Mouse (Mus musculus) kidney, embryonic 14.5 days (tissue): Measurements from ENCODE around the gene Nampt. TPM values are rescaled to one million over a fixed set of nuclear protein-coding genes. Genes with fewer than 3 reads are reported as not detected.
"Not testable (repeated sequence)": the region's sequence is repeated elsewhere in the genome, so short reads cannot be mapped to it uniquely, and the experiment has no call there.

Experiments
- ATAC-seq: fragments of 200-750 bp; cut with Nextera tagmentation; 2 replicates; pipeline ENCODE4 v1.8.0; 2017; ENCODE audit warnings: moderate number of reproducible peaks, mild to moderate bottlenecking, moderate TSS enrichment, moderate library complexity; ENCODE audit not compliant: low FRiP score, low TSS enrichment
- H3K27ac ChIP-seq: fragments of 300-500 bp; sonication (generic); 2 replicates; pipeline ENCODE4 v1.5.1; 2014; ENCODE audit warnings: low read depth, mild to moderate bottlenecking, low read length, moderate library complexity, mixed read lengths
- H3K27me3 ChIP-seq: fragments of 300-500 bp; sonication (generic); 2 replicates; pipeline ENCODE4 v1.6.1; 2014; ENCODE audit warnings: mild to moderate bottlenecking, low read length; ENCODE audit not compliant: control insufficient read depth, insufficient read depth
- H3K36me3 ChIP-seq: fragments of 300-500 bp; sonication (generic); 2 replicates; pipeline ENCODE4 v1.6.1; 2014; ENCODE audit warnings: low read length, mixed read lengths; ENCODE audit not compliant: control insufficient read depth, insufficient read depth
- H3K4me1 ChIP-seq: fragments of 300-500 bp; sonication (generic); 2 replicates; pipeline ENCODE4 v1.6.1; 2014; ENCODE audit warnings: low read length, mixed read lengths; ENCODE audit not compliant: control insufficient read depth, insufficient read depth
- H3K4me2 ChIP-seq: fragments of 300-500 bp; sonication (generic); replicated peaks from 2 replicates; pipeline ENCODE4 v1.6.1; 2014; ENCODE audit warnings: low read depth, mild to moderate bottlenecking, low read length
- H3K4me3 ChIP-seq: fragments of 300-500 bp; sonication (generic); 2 replicates; pipeline ENCODE4 v1.5.1; 2014; ENCODE audit warnings: mild to moderate bottlenecking, low read length
- H3K9ac ChIP-seq: fragments of 300-500 bp; sonication (generic); 2 replicates; pipeline ENCODE4 v1.6.1; 2014; ENCODE audit warnings: low read depth, mild to moderate bottlenecking, low read length, moderate library complexity
- H3K9me3 ChIP-seq: fragments of 300-500 bp; sonication (generic); 2 replicates; pipeline ENCODE4 v1.6.1; 2016; ENCODE audit warnings: low read length; ENCODE audit not compliant: control insufficient read depth
- WGBS: fragments of 180-500 bp; shearing (Covaris S2); extraction: QIAGEN DNeasy Blood & Tissue Kit; methylation state at CpG from one replicate; pipeline ENCODE4 v1.1.7; 2014; 5-methylcytosine and 5-hydroxymethylcytosine counted together
- polyA plus RNA-seq: library from polyadenylated mRNA; unstranded; fragments of >200 nt; fragmentation: Nextera tagmentation; extraction: Ambion mirVana; gene quantifications from 2 replicates; pipeline ENCODE4 v1.2.1, GENCODE M21; 2014

The Nampt gene
- polyA plus RNA-seq, 1 experiment from 2014 or later, result 30.9 TPM

- Histone ChIP-seq H3K4me1 (0 out of 2 replicates have a peak, but pooled peaks cover 3% of the 10 kb centered on the region), H3K27ac (no peak overlapping the region), H3K36me3 (no peaks in the 10 kb centered on the region), H3K27me3 (no peaks in the 10 kb centered on the region), H3K4me2 (no peak overlapping the region), H3K9me3 (no peaks in the 10 kb centered on the region), H3K9ac (no peak overlapping the region), H3K4me3 (no peak overlapping the region)
- WGBS, result 82% methylated on average over 2 of the region's 2 CpGs
- ATAC-seq, result no peak
Measured at GRCm38 (mm10) chr12:32886353-32886752, 67.0 kb downstream of the Nampt start.

- ATAC-seq, result no peak
- Histone ChIP-seq H3K4me3 (no peak overlapping the region), H3K9me3 (no peaks in the 10 kb centered on the region), H3K9ac (no peak overlapping the region), H3K36me3 (no peaks in the 10 kb centered on the region), H3K4me1 (0 out of 2 replicates have a peak, but pooled peaks cover 3% of the 10 kb centered on the region), H3K27me3 (no peaks in the 10 kb centered on the region), H3K27ac (no peak overlapping the region), H3K4me2 (no peak overlapping the region)
- 93% methylated on average over 3 of the region's 3 CpGs for WGBS
Measured at GRCm38 (mm10) chr12:32888226-32888625, 68.9 kb downstream of the Nampt start.

GRCm38 (mm10) chr12:32889846-32890245, 70.5 kb downstream of the Nampt start:
- Histone ChIP-seq H3K27me3 (no peaks in the 10 kb centered on the region), H3K36me3 (no peaks in the 10 kb centered on the region), H3K4me2 (no peak overlapping the region), H3K9ac (no peak overlapping the region), H3K9me3 (no peaks in the 10 kb centered on the region), H3K4me1 (0 out of 2 replicates have a peak, but pooled peaks cover 3% of the 10 kb centered on the region), H3K4me3 (no peak overlapping the region), H3K27ac (no peak overlapping the region)
- WGBS, result 87% methylated on average over 5 of the region's 5 CpGs
- no peak for ATAC-seq

- H3K36me3 ChIP-seq, result no peaks in the 10 kb centered on the region
- 53% methylated on average over 4 of the region's 4 CpGs for WGBS
- ATAC-seq, result no peak
Measured at GRCm38 (mm10) chr12:32890455-32890854, 71.1 kb downstream of the Nampt start.

GRCm38 (mm10) chr12:32891271-32891670, 71.9 kb downstream of the Nampt start:
- H3K4me3 ChIP-seq, H3K27me3 ChIP-seq, ATAC-seq, H3K9ac ChIP-seq, H3K4me2 ChIP-seq, H3K4me1 ChIP-seq, H3K36me3 ChIP-seq, H3K27ac ChIP-seq, H3K9me3 ChIP-seq: not testable (repeated sequence)
- WGBS, result 90% methylated on average over 13 of the region's 13 CpGs

More at GRCm38 (mm10) chr12:32890455-32890854, 71.1 kb downstream of the Nampt start:
- Histone ChIP-seq H3K9ac (no peak overlapping the region), H3K4me1 (no peaks in the 10 kb centered on the region), H3K9me3 (no peaks in the 10 kb centered on the region), H3K27me3 (no peaks in the 10 kb centered on the region), H3K27ac (no peak overlapping the region), H3K4me2 (no peak overlapping the region), H3K4me3 (no peak overlapping the region)

GRCm38 (mm10) chr12:32893212-32893611, 73.9 kb downstream of the Nampt start:
- 55% methylated on average over 12 of the region's 12 CpGs for WGBS
- Histone ChIP-seq H3K9ac (no peak overlapping the region), H3K36me3 (no peaks in the 10 kb centered on the region), H3K4me2 (no peak overlapping the region), H3K4me3 (no peak overlapping the region), H3K27ac (no peak overlapping the region), H3K4me1 (no peaks in the 10 kb centered on the region), H3K9me3 (no peaks in the 10 kb centered on the region), H3K27me3 (no peaks in the 10 kb centered on the region)
- no peak for ATAC-seq

GRCm38 (mm10) chr12:32895806-32896205, 76.5 kb downstream of the Nampt start:
- Histone ChIP-seq H3K9ac (no peak overlapping the region), H3K27me3 (no peaks in the 10 kb centered on the region), H3K4me2 (no peak overlapping the region), H3K4me1 (no peaks in the 10 kb centered on the region), H3K4me3 (no peak overlapping the region), H3K27ac (no peak overlapping the region), H3K36me3 (no peaks in the 10 kb centered on the region), H3K9me3 (no peaks in the 10 kb centered on the region)
- 82% methylated on average over 1 of the region's 1 CpGs for WGBS
- ATAC-seq, result no peak

GRCm38 (mm10) chr12:32896496-32896895, 77.2 kb downstream of the Nampt start:
- H3K27ac ChIP-seq, result no peak overlapping the region
- 84% methylated on average over 7 of the region's 7 CpGs for WGBS
- H3K4me1 ChIP-seq, result no peaks in the 10 kb centered on the region
- H3K4me3 ChIP-seq, result no peak overlapping the region
- no peaks in the 10 kb centered on the region for H3K27me3 ChIP-seq
- no peak overlapping the region for H3K4me2 ChIP-seq
- H3K9ac ChIP-seq, result no peak overlapping the region
- no peak for ATAC-seq
- no peaks in the 10 kb centered on the region for H3K36me3 ChIP-seq
- no peaks in the 10 kb centered on the region for H3K9me3 ChIP-seq

- no peaks in the 10 kb centered on the region for H3K27me3 ChIP-seq
- H3K4me3 ChIP-seq, result no peak overlapping the region
- 48% methylated on average over 13 of the region's 13 CpGs for WGBS
- H3K9ac ChIP-seq, result no peak overlapping the region
- ATAC-seq, result peak; percentile 77
- H3K27ac ChIP-seq, result no peak overlapping the region
- H3K9me3 ChIP-seq, result no peaks in the 10 kb centered on the region
- no peak overlapping the region for H3K4me2 ChIP-seq
- H3K4me1 ChIP-seq, result no peaks in the 10 kb centered on the region
- H3K36me3 ChIP-seq, result no peaks in the 10 kb centered on the region
Measured at GRCm38 (mm10) chr12:32897199-32898120, 78.1 kb downstream of the Nampt start.
